Mouse (Mus musculus): ENCODE results near the gene Anxa1. TPM values are rescaled to one million over a fixed set of nuclear protein-coding genes. Genes with fewer than 3 reads are reported as not detected.

The Anxa1 gene
- total and polyA plus RNA-seq, 3 experiments: not detected

GRCm38 (mm10) chr19:20397092-20397491 lies 6.3 kb upstream of the Anxa1 start:
- H3K4me3 ChIP-seq (ENCODE audit: control insufficient read depth in 1 of 2, insufficient read depth in 1 of 2, low read depth in 2 of 2, low read length in 2 of 2): no peak overlapping the region
- DNase-seq (ENCODE audit: low read depth, low spot score): no peak
- H3K4me1 ChIP-seq (ENCODE audit: control insufficient read depth in 1 of 2, insufficient read depth in 2 of 2, low read length in 2 of 2): no peaks in the 10 kb centered on the region
- H3K36me3 ChIP-seq (ENCODE audit: control insufficient read depth in 1 of 2, insufficient read depth in 2 of 2, low read length in 2 of 2): no peaks in the 10 kb centered on the region
- no peak overlapping the region for H3K27ac ChIP-seq (ENCODE audit: control insufficient read depth, low read depth, low read length)
- H3K9ac ChIP-seq (ENCODE audit: control insufficient read depth, low read depth, low read length, poor library complexity, severe bottlenecking): no peak overlapping the region
- H3K27me3 ChIP-seq (ENCODE audit: control insufficient read depth in 1 of 2, insufficient read depth in 2 of 2, low read length in 2 of 2): no peaks in the 10 kb centered on the region; a peak in 1 of 4 replicates
- no peaks in the 10 kb centered on the region for H3K9me3 ChIP-seq (replicated peaks; ENCODE audit: insufficient read depth, low read length)
- no peaks in the 10 kb centered on the region for H3K79me2 ChIP-seq (ENCODE audit: control insufficient read depth, insufficient read depth, low read length, poor library complexity)
- TF ChIP-seq NELFE (IDR thresholded peaks at IDR 0.05; ENCODE audit: low read depth, low read length) (no peak), ELF1 (IDR thresholded peaks at IDR 0.05; ENCODE audit: low read depth, low read length) (no peak), MEF2A (IDR thresholded peaks at IDR 0.05; ENCODE audit: extremely low read depth, insufficient replicate concordance, low read depth, low read length, poor library complexity, severe bottlenecking) (no peak), POLR2AphosphoS2 (IDR thresholded peaks at IDR 0.05; ENCODE audit: low read length) (no peak), GABPA (IDR thresholded peaks at IDR 0.05; ENCODE audit: low read depth, low read length) (no peak), MYC (IDR thresholded peaks at IDR 0.05; ENCODE audit: low read depth, low read length) (no peak), HCFC1 (IDR thresholded peaks at IDR 0.05; ENCODE audit: low read depth, low read length) (no peak), ZNF384 (IDR thresholded peaks at IDR 0.05; ENCODE audit: low read depth, low read length) (no peak), GATA1 (IDR thresholded peaks at IDR 0.05; ENCODE audit: low read depth, low read length) (no peak), ZC3H11A (IDR thresholded peaks at IDR 0.05; ENCODE audit: low read depth, low read length) (no peak), RAD21 (IDR thresholded peaks at IDR 0.05; ENCODE audit: low read depth, low read length) (no peak), TBP (IDR thresholded peaks at IDR 0.05; ENCODE audit: low read depth, low read length) (no peak), ZMIZ1 (IDR thresholded peaks at IDR 0.05; ENCODE audit: low read depth, low read length) (no peak), CTCF (IDR thresholded peaks at IDR 0.05 in 2 of 3, conservative IDR thresholded peaks at IDR 0.05 in 1 of 3; ENCODE audit: control insufficient read depth in 1 of 3, insufficient read depth in 1 of 3, low read depth in 2 of 3, low read length in 3 of 3, poor library complexity in 1 of 3, severe bottlenecking in 1 of 3) (no peak), MAX (IDR thresholded peaks at IDR 0.05; ENCODE audit: low read length) (no peak)

- Histone ChIP-seq H3K4me3 (ENCODE audit: control insufficient read depth in 1 of 2, insufficient read depth in 1 of 2, low read depth in 2 of 2, low read length in 2 of 2) (no peak overlapping the region), H3K9me3 (replicated peaks; ENCODE audit: insufficient read depth, low read length) (no peaks in the 10 kb centered on the region), H3K27ac (ENCODE audit: control insufficient read depth, low read depth, low read length) (no peak overlapping the region), H3K79me2 (ENCODE audit: control insufficient read depth, insufficient read depth, low read length, poor library complexity) (no peaks in the 10 kb centered on the region), H3K36me3 (ENCODE audit: control insufficient read depth in 1 of 2, insufficient read depth in 2 of 2, low read length in 2 of 2) (no peaks in the 10 kb centered on the region), H3K9ac (ENCODE audit: control insufficient read depth, low read depth, low read length, poor library complexity, severe bottlenecking) (no peak overlapping the region), H3K27me3 (ENCODE audit: control insufficient read depth in 1 of 2, insufficient read depth in 2 of 2, low read length in 2 of 2) (no peaks in the 10 kb centered on the region; a peak in 1 of 4 replicates), H3K4me1 (ENCODE audit: control insufficient read depth in 1 of 2, insufficient read depth in 2 of 2, low read length in 2 of 2) (no peaks in the 10 kb centered on the region)
- TF ChIP-seq ZMIZ1 (IDR thresholded peaks at IDR 0.05; ENCODE audit: low read depth, low read length) (no peak), MXI1 (IDR thresholded peaks at IDR 0.05; ENCODE audit: low read depth, low read length) (no peak), RAD21 (IDR thresholded peaks at IDR 0.05; ENCODE audit: low read depth, low read length) (no peak), ELF1 (IDR thresholded peaks at IDR 0.05; ENCODE audit: low read depth, low read length) (no peak), MAX (IDR thresholded peaks at IDR 0.05; ENCODE audit: low read length) (no peak), USF1 (IDR thresholded peaks at IDR 0.05; ENCODE audit: low read depth, low read length) (no peak), UBTF (IDR thresholded peaks at IDR 0.05; ENCODE audit: borderline replicate concordance, insufficient read depth, low read depth, low read length) (no peak), HCFC1 (IDR thresholded peaks at IDR 0.05; ENCODE audit: low read depth, low read length) (no peak), SIN3A (IDR thresholded peaks at IDR 0.05; ENCODE audit: low read length) (no peak), JUND (IDR thresholded peaks at IDR 0.05; ENCODE audit: low read depth, low read length) (no peak), EP300 (IDR thresholded peaks at IDR 0.05; ENCODE audit: low read depth in 1 of 2, low read length in 2 of 2) (no peak), RCOR1 (IDR thresholded peaks at IDR 0.05; ENCODE audit: low read depth, low read length) (no peak), SMC3 (IDR thresholded peaks at IDR 0.05; ENCODE audit: low read depth, low read length) (no peak), ETS1 (IDR thresholded peaks at IDR 0.05; ENCODE audit: low read depth, low read length) (no peak), CHD1 (IDR thresholded peaks at IDR 0.05; ENCODE audit: low read depth, low read length) (no peak), KAT2A (conservative IDR thresholded peaks at IDR 0.05; ENCODE audit: low read depth, low read length) (no peak), TCF12 (IDR thresholded peaks at IDR 0.05; ENCODE audit: low read depth, low read length) (no peak), MYB (IDR thresholded peaks at IDR 0.05; ENCODE audit: low read depth, low read length) (no peak)
- peak; percentile 14 for DNase-seq (ENCODE audit: low read depth, low spot score)
These were observed 3.0 kb upstream of the Anxa1 start for GRCm38 (mm10) chr19:20393556-20394274.
